Mouse (Mus musculus) adipose tissue, adult 10 weeks (tissue): ENCODE results near the gene Asrgl1. TPM values are rescaled to one million over a fixed set of nuclear protein-coding genes. Genes with fewer than 3 reads are reported as not detected.

Experiments
- polyA plus RNA-seq: library from polyadenylated mRNA; stranded (reverse); fragments of 350-450 nt; fragmentation: Illumina TruSeq; extraction: RNeasy Lipid Tissue Mini Kit (QIAGEN cat#74804); gene quantifications from one replicate; pipeline ENCODE4 v1.2.3, GENCODE M21; 2014; ENCODE audit warnings: low read depth, low replicate concordance

Asrgl1 gene
- 20.1 TPM for polyA plus RNA-seq

GRCm38 (mm10) chr19:9135512-9136331, at the start of gene Asrgl1:
TSS of gene Asrgl1 (minus strand) at chr19:9135636.

GRCm38 (mm10) chr19:9087821-9088220, 47.6 kb downstream of the Asrgl1 start, which contains the start of gene Scgb1a1:
TSS of gene Scgb1a1 (minus strand) at chr19:9087958.

Other genes starting within 250 kb of the Asrgl1 start
- gene 1810009A15Rik, start 246.8 kb downstream of the Asrgl1 start, polyA plus RNA-seq, result 60.0 TPM
- gene Gm49416, start 246.7 kb downstream of the Asrgl1 start, polyA plus RNA-seq, result not detected
- 12.0 TPM for gene Ints5, start 242.6 kb downstream of the Asrgl1 start, polyA plus RNA-seq
- 130 TPM for gene Ganab, start 237.6 kb downstream of the Asrgl1 start, polyA plus RNA-seq
- 54.1 TPM for gene B3gat3, start 215.3 kb downstream of the Asrgl1 start, polyA plus RNA-seq
- 6.2 TPM for gene Rom1, start 206.3 kb downstream of the Asrgl1 start, polyA plus RNA-seq
- gene Eml3, start 206.1 kb downstream of the Asrgl1 start, polyA plus RNA-seq, result 35.3 TPM
- 71.9 TPM for gene Mta2, start 193.8 kb downstream of the Asrgl1 start, polyA plus RNA-seq
- 17.4 TPM for gene Tut1, start 181.8 kb downstream of the Asrgl1 start, polyA plus RNA-seq
- 409 TPM for gene Eef1g, start 168.6 kb downstream of the Asrgl1 start, polyA plus RNA-seq
- 114 TPM for gene Ahnak, start 146.4 kb downstream of the Asrgl1 start, polyA plus RNA-seq
- not detected for gene Scgb1a1, start 47.7 kb downstream of the Asrgl1 start, polyA plus RNA-seq